Mouse (Mus musculus) G1E (cell line): ENCODE results near the gene Galnt15.

ENCODE experiments used
- CTCF ChIP-seq: IDR thresholded peaks from 2 replicates; pipeline ENCODE4 v1.5.1; 2012; ENCODE audit warnings: low read depth, low read length, inconsistent platforms, mixed read lengths
- POLR2AphosphoS5 ChIP-seq: IDR thresholded peaks from 2 replicates; pipeline ENCODE4 v1.6.1; 2012; ENCODE audit warnings: low read depth, low read length, inconsistent platforms; ENCODE audit not compliant: insufficient replicate concordance

- TF ChIP-seq CTCF: no peak
- no peak for TF ChIP-seq POLR2AphosphoS5
Observed at GRCm38 (mm10) chr14:32061398-32061797, 32.6 kb downstream of the Galnt15 start.
